Mouse (Mus musculus): Measurements from ENCODE around the gene Zcchc18.
"Not testable (repeated sequence)": the region's sequence is repeated elsewhere in the genome, so short reads cannot be mapped to it uniquely, and the experiment has no call there.

Gene Zcchc18

GRCm38 (mm10) chrX:136992978-136993547 is at the start of gene Zcchc18:
Gene Zcchc18 (plus strand): TSS chrX:136993155.
- DNase-seq (ENCODE audit: low spot score in 2 of 2), result peak; percentile 83 to 84

GRCm38 (mm10) chrX:136957583-136958279 is 35.2 kb upstream of the Zcchc18 start:
- peak; percentile 78 to 79 for DNase-seq (ENCODE audit: low spot score in 2 of 2)

GRCm38 (mm10) chrX:136958300-136958699 is 34.7 kb upstream of the Zcchc18 start:
- not testable (repeated sequence) for DNase-seq (ENCODE audit: low spot score in 2 of 2)

GRCm38 (mm10) chrX:136959688-136960087 is 33.3 kb upstream of the Zcchc18 start:
- DNase-seq (ENCODE audit: low spot score in 2 of 2), result no peak

GRCm38 (mm10) chrX:136975397-136975796 is 17.6 kb upstream of the Zcchc18 start, which contains the start of gene Tmsb15b2:
Gene Tmsb15b2 (minus strand): TSS chrX:136975497.
- not testable (repeated sequence) for DNase-seq (ENCODE audit: low spot score in 2 of 2)

GRCm38 (mm10) chrX:136976424-136977084 is 16.4 kb upstream of the Zcchc18 start, which contains the start of the genes Tmsb15l and Tmsb15b1:
Gene Tmsb15l (minus strand): TSS chrX:136976869.
Gene Tmsb15b1 (minus strand): TSS chrX:136976874.
- DNase-seq (ENCODE audit: low spot score in 2 of 2), result peak; percentile 36 to 80

- DNase-seq (ENCODE audit: low spot score in 2 of 2), result no peak
These were observed 14.3 kb upstream of the Zcchc18 start for GRCm38 (mm10) chrX:136978616-136979015.

GRCm38 (mm10) chrX:136986039-136986438 is 6.9 kb upstream of the Zcchc18 start:
- no peak for DNase-seq (ENCODE audit: low spot score in 2 of 2)

GRCm38 (mm10) chrX:136991274-136991673 is 1.7 kb upstream of the Zcchc18 start:
- DNase-seq (ENCODE audit: low spot score in 2 of 2), result no peak

GRCm38 (mm10) chrX:136992191-136992965 is 577 bp upstream of the Zcchc18 start:
- no peak for DNase-seq (ENCODE audit: low spot score in 2 of 2)

GRCm38 (mm10) chrX:136993641-136994040 is 686 bp downstream of the Zcchc18 start:
- peak in 1 of 2 experiments; percentile 22 for DNase-seq (ENCODE audit: low spot score in 2 of 2)

GRCm38 (mm10) chrX:136996256-136996655 is 3.3 kb downstream of the Zcchc18 start:
- DNase-seq (ENCODE audit: low spot score in 2 of 2), result no peak

GRCm38 (mm10) chrX:137015099-137015709 is 22.2 kb downstream of the Zcchc18 start:
- DNase-seq (ENCODE audit: low spot score in 2 of 2), result peak in 1 of 2 experiments; percentile 48

- no peak for DNase-seq (ENCODE audit: low spot score in 2 of 2)
These were observed 24.7 kb downstream of the Zcchc18 start for GRCm38 (mm10) chrX:137017668-137018067.

- peak in 1 of 2 experiments; percentile 43 for DNase-seq (ENCODE audit: low spot score in 2 of 2)
These were observed 26.4 kb downstream of the Zcchc18 start for GRCm38 (mm10) chrX:137019310-137019709.

GRCm38 (mm10) chrX:137030916-137031315 is 38.0 kb downstream of the Zcchc18 start:
- no peak for DNase-seq (ENCODE audit: low spot score in 2 of 2)

- DNase-seq (ENCODE audit: low spot score in 2 of 2), result no peak
These were observed 38.8 kb downstream of the Zcchc18 start for GRCm38 (mm10) chrX:137031726-137032125.

GRCm38 (mm10) chrX:137034322-137034721 is 41.4 kb downstream of the Zcchc18 start:
- DNase-seq (ENCODE audit: low spot score in 2 of 2), result no peak

GRCm38 (mm10) chrX:137037470-137037999 is 44.6 kb downstream of the Zcchc18 start:
- DNase-seq (ENCODE audit: low spot score in 2 of 2), result no peak

GRCm38 (mm10) chrX:137038000-137038483 is 45.1 kb downstream of the Zcchc18 start, which contains the start of gene Slc25a53:
Gene Slc25a53 (minus strand): TSS chrX:137038302.
- DNase-seq (ENCODE audit: low spot score in 2 of 2), result peak; percentile 80 to 85

GRCm38 (mm10) chrX:137038502-137038901 is 45.5 kb downstream of the Zcchc18 start:
- no peak for DNase-seq (ENCODE audit: low spot score in 2 of 2)
